Mouse (Mus musculus) CH12.LX (cell line): ENCODE measurements around the gene Ficd. TPM values are rescaled to one million over a fixed set of nuclear protein-coding genes. Genes with fewer than 3 reads are reported as not detected.
A peak's percentile ranks its signal among the peaks of the same experiment; 100 is the strongest.

Source experiments
- DNase-seq: peaks from one replicate; pipeline ENCODE4 v3.0.0-alpha.2; 2013; ENCODE audit errors: extremely low read depth
- H3K27ac ChIP-seq: 2 replicates; pipeline ENCODE4 v1.5.1; 2012; ENCODE audit warnings: low read depth, mild to moderate bottlenecking, control low read depth, moderate library complexity; ENCODE audit not compliant: insufficient read depth
- H3K27me3 ChIP-seq: replicated peaks from 2 replicates; pipeline ENCODE3; 2012; ENCODE audit warnings: inconsistent platforms
- H3K36me3 ChIP-seq, 2 experiments: replicated peaks in 1 of 2; 2 replicates each; pipeline versions ENCODE3 to v1.6.1; 2012; ENCODE audit warnings: inconsistent platforms in 1 of 2, low read length in 1 of 2, mild to moderate bottlenecking in 1 of 2, mixed read lengths in 1 of 2, moderate library complexity in 1 of 2; ENCODE audit not compliant: control insufficient read depth in 1 of 2, insufficient read depth in 1 of 2
- H3K4me1 ChIP-seq, 2 experiments: 2 replicates each; pipeline ENCODE4 v1.6.1; 2012; ENCODE audit warnings: inconsistent platforms in 1 of 2, moderate library complexity in 1 of 2; ENCODE audit not compliant: insufficient read depth in 2 of 2, control insufficient read depth in 1 of 2
- H3K4me2 ChIP-seq: 2 replicates; pipeline ENCODE4 v1.6.1; 2012; ENCODE audit warnings: low read depth, mild to moderate bottlenecking, control low read depth; ENCODE audit not compliant: poor library complexity, insufficient read depth, severe bottlenecking
- H3K4me3 ChIP-seq, 3 experiments: fragments of 150-350 bp in 1 of 3; sonication (generic) in 1 of 3; replicated peaks in 1 of 3; 2 replicates each; pipeline versions ENCODE3 to v1.5.1; 2011 to 2012; ENCODE audit warnings: low read depth in 2 of 3, low read length in 2 of 3, mild to moderate bottlenecking in 2 of 3, moderate library complexity in 2 of 3, control low read depth in 1 of 3, improper control_type of control experiment in 1 of 3, inconsistent platforms in 1 of 3, mixed read lengths in 1 of 3; ENCODE audit not compliant: poor library complexity in 1 of 3
- H3K79me2 ChIP-seq: replicated peaks from 2 replicates; pipeline ENCODE4 v1.6.1; 2012; ENCODE audit warnings: mild to moderate bottlenecking, moderate library complexity; ENCODE audit not compliant: control insufficient read depth, poor library complexity, insufficient read depth, severe bottlenecking; ENCODE audit errors: extremely low read depth
- H3K9ac ChIP-seq: 2 replicates; pipeline ENCODE4 v1.6.1; 2012; ENCODE audit warnings: low read depth, mild to moderate bottlenecking, control low read depth, moderate library complexity; ENCODE audit not compliant: insufficient read depth
- H3K9me3 ChIP-seq: replicated peaks from 2 replicates; pipeline ENCODE3; 2012; ENCODE audit warnings: low read length, inconsistent platforms, mixed read lengths
- BHLHE40 ChIP-seq: IDR thresholded peaks from 2 replicates; pipeline ENCODE4 v1.6.1; 2011; ENCODE audit warnings: mild to moderate bottlenecking, low read depth, low read length, improper control_type of control experiment
- CHD2 ChIP-seq: IDR thresholded peaks from 2 replicates; pipeline ENCODE4 v1.6.1; 2011; ENCODE audit warnings: low read length, improper control_type of control experiment
- CTCF ChIP-seq, 2 experiments: IDR thresholded peaks in 1 of 2; conservative IDR thresholded peaks in 1 of 2; 2 replicates each; pipeline ENCODE4 v1.5.1; 2011 to 2012; ENCODE audit warnings: low read depth in 2 of 2, low read length in 2 of 2, improper control_type of control experiment in 1 of 2, inconsistent platforms in 1 of 2, mild to moderate bottlenecking in 1 of 2, moderate library complexity in 1 of 2
- E2F4 ChIP-seq: IDR thresholded peaks from 2 replicates; pipeline ENCODE4 v1.6.1; 2011; ENCODE audit warnings: low read depth, low read length, improper control_type of control experiment; ENCODE audit not compliant: insufficient replicate concordance
- ELF1 ChIP-seq: IDR thresholded peaks from 2 replicates; pipeline ENCODE4 v1.6.1; 2014; ENCODE audit warnings: low read depth, mild to moderate bottlenecking, inconsistent platforms, low read length, improper control_type of control experiment
- EP300 ChIP-seq: IDR thresholded peaks from 2 replicates; pipeline ENCODE4 v1.6.1; 2011; ENCODE audit warnings: low read length, improper control_type of control experiment
- HCFC1 ChIP-seq: IDR thresholded peaks from 2 replicates; pipeline ENCODE4 v1.6.1; 2012; ENCODE audit warnings: low read depth, mild to moderate bottlenecking, inconsistent platforms, low read length, improper control_type of control experiment
- IRF4 ChIP-seq: IDR thresholded peaks from 2 replicates; pipeline ENCODE4 v1.6.1; 2014; ENCODE audit warnings: low read depth, mild to moderate bottlenecking, inconsistent platforms, low read length, improper control_type of control experiment
- MAFK ChIP-seq: IDR thresholded peaks from 2 replicates; pipeline ENCODE4 v1.6.1; 2011; ENCODE audit warnings: low read length, improper control_type of control experiment; ENCODE audit not compliant: insufficient replicate concordance
- MEF2A ChIP-seq: IDR thresholded peaks from 2 replicates; pipeline ENCODE4 v1.6.1; 2014; ENCODE audit warnings: low read depth, mild to moderate bottlenecking, inconsistent platforms, low read length, improper control_type of control experiment, borderline replicate concordance
- MYC ChIP-seq: IDR thresholded peaks from 2 replicates; pipeline ENCODE4 v1.6.1; 2011; ENCODE audit warnings: low read depth, mild to moderate bottlenecking, improper control_type of control experiment, low read length
- NELFE ChIP-seq: IDR thresholded peaks from 2 replicates; pipeline ENCODE4 v1.6.1; 2011; ENCODE audit warnings: low read depth, low read length, improper control_type of control experiment
- PAX5 ChIP-seq: IDR thresholded peaks from 2 replicates; pipeline ENCODE4 v1.6.1; 2012; ENCODE audit warnings: low read length, inconsistent platforms, mixed read lengths
- POLR2A ChIP-seq: IDR thresholded peaks from 2 replicates; pipeline ENCODE4 v1.6.1; 2011; ENCODE audit warnings: low read depth, mild to moderate bottlenecking, improper control_type of control experiment, low read length
- POLR2AphosphoS2 ChIP-seq: IDR thresholded peaks from 2 replicates; pipeline ENCODE4 v1.6.1; 2011; ENCODE audit warnings: low read depth, low read length, improper control_type of control experiment
- RAD21 ChIP-seq: IDR thresholded peaks from 2 replicates; pipeline ENCODE4 v1.6.1; 2011; ENCODE audit warnings: low read depth, mild to moderate bottlenecking, low read length, improper control_type of control experiment, moderate library complexity
- SIN3A ChIP-seq: IDR thresholded peaks from 2 replicates; pipeline ENCODE4 v1.6.1; 2012; ENCODE audit warnings: low read length, improper control_type of control experiment, inconsistent platforms
- SMC3 ChIP-seq: IDR thresholded peaks from 2 replicates; pipeline ENCODE4 v1.6.1; 2011; ENCODE audit warnings: low read depth, low read length, improper control_type of control experiment
- TBP ChIP-seq: conservative IDR thresholded peaks from 2 replicates; pipeline ENCODE4 v1.6.1; 2011; ENCODE audit warnings: low read depth, low read length, improper control_type of control experiment
- UBTF ChIP-seq: IDR thresholded peaks from 2 replicates; pipeline ENCODE4 v1.6.1; 2012; ENCODE audit warnings: low read depth, mild to moderate bottlenecking, inconsistent platforms, low read length, improper control_type of control experiment, moderate library complexity
- USF1 ChIP-seq: IDR thresholded peaks from 2 replicates; pipeline ENCODE4 v1.6.1; 2014; ENCODE audit warnings: low read depth, mild to moderate bottlenecking, inconsistent platforms, low read length, improper control_type of control experiment
- ZC3H11A ChIP-seq: IDR thresholded peaks from 2 replicates; pipeline ENCODE4 v1.6.1; 2012; ENCODE audit warnings: low read depth, mild to moderate bottlenecking, inconsistent platforms, low read length, improper control_type of control experiment
- ZNF384 ChIP-seq: IDR thresholded peaks from 2 replicates; pipeline ENCODE4 v1.6.1; 2012; ENCODE audit warnings: low read depth, low read length, improper control_type of control experiment, inconsistent platforms
- dilution Hi-C: fragments of 300-500 bp; cut with MboI; formaldehyde crosslinking; loops from 2 replicates; pipeline ENCODE4 v1.14.3; 2020; ENCODE audit warnings: low sequenced_read_pairs; ENCODE audit not compliant: extremely low pct_unique_long_range_greater_than_20kb, extremely low pct_ligation_motif_present
- in situ Hi-C: fragments of 300-500 bp; cut with MboI; formaldehyde crosslinking; loops from 3 replicates; pipeline ENCODE4 v1.14.3; 2019; ENCODE audit warnings: low sequenced_read_pairs, low pct_ligation_motif_present, low pct_unique_long_range_greater_than_20kb, mixed read lengths
- polyA plus RNA-seq: library from polyadenylated mRNA; unstranded; fragments of >175 nt; gene quantifications from 2 replicates; pipeline ENCODE4 v1.2.1, GENCODE M21; 2012; ENCODE audit warnings: low read depth; ENCODE audit not compliant: insufficient read length
- total RNA-seq, 2 experiments: library from RNA; depleted of rRNA; stranded (reverse); fragments of 300-350 nt in 1 of 2; fragments of >200 nt in 1 of 2; gene quantifications; 2 replicates each; pipeline ENCODE4 v1.2.3; 2012 to 2014

Ficd gene
- total and polyA plus RNA-seq, 3 experiments, result 2.4 to 2.5 (median 2.4) TPM

DNA sequence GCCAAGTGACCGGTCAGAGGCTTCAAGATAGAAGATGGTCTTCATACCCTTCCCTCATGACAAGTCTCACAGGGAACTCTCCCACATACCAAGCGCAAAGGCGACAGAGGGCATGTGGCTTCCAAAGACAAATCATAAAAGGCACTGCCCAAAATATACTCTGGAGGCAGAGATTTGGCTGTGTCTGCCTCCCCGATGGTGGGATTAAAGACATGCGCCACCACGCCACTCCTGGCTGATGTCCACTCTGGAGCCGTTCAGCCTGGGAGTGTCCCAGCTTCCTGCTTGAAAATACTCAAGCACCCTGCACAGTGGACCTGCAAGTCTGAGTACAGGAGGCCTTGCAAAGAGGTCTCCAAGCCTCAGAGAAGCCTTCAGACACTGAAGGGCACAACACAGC lies 4.4 kb upstream of the Ficd start:
- Histone ChIP-seq H3K4me3 (no peak overlapping the region), H3K9me3 (peaks cover 5% of the 10 kb centered on the region), H3K4me1 (peaks cover 2 to 9% of the 10 kb centered on the region in 2 experiments; a peak in 3 of 4 replicates), H3K27me3 (peaks cover 49% of the 10 kb centered on the region), H3K9ac (no peak overlapping the region), H3K36me3 (no peaks in the 10 kb centered on the region), H3K79me2 (no peaks in the 10 kb centered on the region), H3K27ac (no peak overlapping the region), H3K4me2 (no peak overlapping the region)
- in situ Hi-C loops (loop anchor here (5.0 kb wide), 2 partner anchors 144 to 369 kb away; no protein-coding TSS in a partner anchor), dilution Hi-C loops (no loop called here)
- no peak for DNase-seq
- no peak for TF ChIP-seq BHLHE40
- no peak for TF ChIP-seq USF1
- no peak for TF ChIP-seq EP300

GRCm38 (mm10) chr5:113732182-113732581 lies 3.4 kb upstream of the Ficd start:
- H3K79me2 ChIP-seq, result no peaks in the 10 kb centered on the region
- peaks cover 5% of the 10 kb centered on the region for H3K9me3 ChIP-seq
- dilution Hi-C loops, result no loop called here
- peaks cover 8 to 19% of the 10 kb centered on the region in 2 experiments for H3K4me1 ChIP-seq
- peaks cover under 1 to 4% of the 10 kb centered on the region in 2 experiments for H3K36me3 ChIP-seq
- TF ChIP-seq HCFC1 (no peak), E2F4 (no peak), ZC3H11A (peak; percentile 34; the same call in 1 of the 2 replicates), IRF4 (no peak), POLR2AphosphoS2 (no peak), SMC3 (peak; percentile 86), RAD21 (peak; percentile 93), CTCF (conservative IDR thresholded peaks at IDR 0.05 in 1 of 2, IDR thresholded peaks at IDR 0.05 in 1 of 2; ENCODE audit: low read depth in 2 of 2, low read length in 2 of 2) (peak; percentile 79 to 90)
- TF ChIP-seq, all 38 proteins: peak for 4
- DNase-seq, result peak; percentile 58
- H3K9ac ChIP-seq, result no peak overlapping the region
- H3K4me3 ChIP-seq, result no peak overlapping the region
- no peak overlapping the region for H3K4me2 ChIP-seq
- H3K27me3 ChIP-seq, result peaks cover 39% of the 10 kb centered on the region
- no peak overlapping the region for H3K27ac ChIP-seq
- in situ Hi-C loops, result loop anchor here (5.0 kb wide), 2 partner anchors 145 to 370 kb away; no protein-coding TSS in a partner anchor

GRCm38 (mm10) chr5:113734376-113734775 lies 1.2 kb upstream of the Ficd start:
- in situ Hi-C loops, result loop anchor here (5.0 kb wide), 2 partner anchors 147 to 372 kb away; no protein-coding TSS in a partner anchor
- H3K9ac ChIP-seq, result no peak overlapping the region
- H3K79me2 ChIP-seq, result no peaks in the 10 kb centered on the region
- dilution Hi-C loops, result no loop called here
- H3K36me3 ChIP-seq, result peaks cover 21 to 26% of the 10 kb centered on the region in 2 experiments
- no peak for TF ChIP-seq SIN3A
- TF ChIP-seq TBP, result no peak
- no peak for TF ChIP-seq EP300
- TF ChIP-seq CHD2, result no peak
- TF ChIP-seq NELFE, result no peak
- TF ChIP-seq POLR2A, result no peak; the same call in 1 of the 2 replicates
- no peak for TF ChIP-seq BHLHE40
- no peak for TF ChIP-seq ZNF384
- no peak for TF ChIP-seq MYC
- no peak for TF ChIP-seq POLR2AphosphoS2
- TF ChIP-seq USF1, result no peak
- TF ChIP-seq UBTF, result no peak
- no peak for TF ChIP-seq ELF1
- TF ChIP-seq MAFK, result no peak
- no peak for TF ChIP-seq MEF2A
- TF ChIP-seq PAX5, result no peak
- TF ChIP-seq, all 38 proteins: peak for 0
- DNase-seq, result no peak
- Histone ChIP-seq H3K4me1 (peaks cover 10 to 21% of the 10 kb centered on the region in 2 experiments), H3K4me2 (no peak overlapping the region), H3K27ac (no peak overlapping the region), H3K4me3 (no peak overlapping the region), H3K27me3 (peaks cover 21% of the 10 kb centered on the region), H3K9me3 (peaks cover 2% of the 10 kb centered on the region)
